Mouse (Mus musculus) colon, adult 2 months (tissue): ENCODE measurements around the gene Tmem123. TPM values are rescaled to one million over a fixed set of nuclear protein-coding genes. Genes with fewer than 3 reads are reported as not detected.

ENCODE experiments used
- polyA plus RNA-seq: library from polyadenylated mRNA; depleted of rRNA; stranded (reverse); fragments of >200 nt; gene quantifications from 2 replicates; pipeline ENCODE4 v1.2.3, GENCODE M21; 2012; rRNA removed

Gene Tmem123
- 27.3 and 33.2 TPM in 2 replicates for polyA plus RNA-seq

DNA sequence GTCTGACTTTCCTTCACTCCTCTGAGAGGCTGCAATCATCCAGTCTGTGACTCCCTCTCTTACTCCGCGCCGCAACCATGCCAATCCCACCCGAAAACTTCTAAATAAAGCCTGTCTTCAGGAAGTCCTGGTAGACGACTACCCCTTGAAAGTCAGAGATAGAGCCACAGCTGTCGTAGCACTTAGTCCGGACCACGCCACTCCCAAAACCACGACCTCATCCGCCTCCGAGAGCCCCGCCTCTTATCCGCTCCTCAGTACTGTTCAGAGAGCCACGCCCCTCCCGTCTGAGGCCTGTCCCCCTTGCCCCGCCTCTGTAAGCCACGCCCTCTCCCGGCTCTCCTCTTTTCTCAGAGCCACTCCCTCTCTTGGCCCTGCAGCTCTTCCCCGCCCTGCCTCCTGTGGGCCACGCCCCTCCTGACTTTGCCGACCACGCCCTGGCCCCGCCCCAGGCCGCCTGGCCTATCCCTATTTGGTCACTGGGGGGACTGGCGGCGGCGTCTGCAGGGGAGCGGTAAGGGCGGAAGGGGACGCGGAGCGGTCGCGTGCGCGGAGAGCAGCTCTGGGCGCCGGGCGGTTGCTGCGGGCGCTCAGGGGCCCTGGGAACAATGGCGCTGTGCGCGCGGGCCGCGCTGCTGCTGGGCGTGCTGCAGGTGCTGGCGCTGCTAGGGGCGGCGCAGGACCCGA lies at the start of gene Tmem123:
Tmem123 (plus strand) TSS at position 428 of the 687 bp plus-strand sequence.

DNA sequence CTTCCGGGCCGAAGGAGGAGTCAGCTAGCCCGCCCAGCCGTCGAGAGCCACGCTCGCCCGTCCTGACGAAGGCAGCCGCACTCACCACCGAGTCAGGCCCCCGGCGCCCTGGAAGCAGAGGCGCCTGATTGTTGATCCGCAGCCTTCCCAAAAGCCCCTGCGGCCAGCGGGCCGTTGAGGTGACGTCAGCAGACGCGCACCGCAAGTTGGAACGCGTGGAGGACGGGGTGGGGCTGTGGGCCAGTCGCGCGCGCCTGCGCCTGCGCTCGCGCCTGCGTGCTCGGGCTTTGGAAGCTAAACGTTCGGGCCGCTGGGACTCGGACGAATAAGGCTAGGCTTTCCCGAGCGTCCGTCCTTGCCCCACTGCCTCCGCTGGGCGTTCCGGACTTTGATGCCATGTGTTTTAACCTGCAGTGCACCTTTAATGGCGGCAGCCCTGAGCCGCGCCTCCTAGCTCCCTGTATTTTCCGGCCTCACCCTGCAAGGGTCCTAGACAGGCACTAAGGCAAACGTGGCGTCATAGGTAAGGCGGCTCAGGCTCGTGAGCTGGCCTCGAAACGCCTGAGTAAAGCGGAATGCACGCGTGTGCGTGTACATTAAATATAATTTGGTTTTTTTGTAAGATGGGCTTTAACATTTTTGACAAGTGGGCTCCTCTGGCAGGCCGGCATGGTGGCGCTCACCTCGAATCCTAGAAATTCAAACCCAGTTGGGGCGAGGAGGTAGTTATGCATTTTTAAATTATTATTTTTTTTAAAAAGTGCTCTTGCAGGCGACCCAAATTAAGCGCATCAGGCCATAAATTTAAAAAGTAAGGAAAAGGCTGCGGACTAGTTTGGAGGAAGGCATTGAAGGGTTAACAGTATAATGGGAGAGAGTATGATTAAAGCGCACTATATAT lies 73.3 kb downstream of the Tmem123 start, which contains the start of gene Birc2:
Birc2 (minus strand) TSS at position 160 of the 901 bp plus-strand sequence.

Other genes starting within 250 kb of the Tmem123 start
- gene Mmp8, start 205.6 kb upstream of the Tmem123 start, polyA plus RNA-seq = not detected in 2 replicates
- gene Mmp27, start 192.6 kb upstream of the Tmem123 start, polyA plus RNA-seq = not detected in 2 replicates
- not detected in 2 replicates for gene Mmp20, start 135.8 kb upstream of the Tmem123 start, polyA plus RNA-seq
- 0.45 and 0.57 TPM in 2 replicates for gene Mmp7, start 72.0 kb upstream of the Tmem123 start, polyA plus RNA-seq
- gene Birc2, start 73.0 kb downstream of the Tmem123 start, polyA plus RNA-seq = 5.1 and 8.3 TPM in 2 replicates
- gene Birc3, start 109.1 kb downstream of the Tmem123 start, polyA plus RNA-seq = 16.2 and 19.5 TPM in 2 replicates
- gene Yap1, start 240.6 kb downstream of the Tmem123 start, polyA plus RNA-seq = 45.5 and 49.0 TPM in 2 replicates